Mouse (Mus musculus): ENCODE results near the gene Chst8.

Gene Chst8

DNA sequence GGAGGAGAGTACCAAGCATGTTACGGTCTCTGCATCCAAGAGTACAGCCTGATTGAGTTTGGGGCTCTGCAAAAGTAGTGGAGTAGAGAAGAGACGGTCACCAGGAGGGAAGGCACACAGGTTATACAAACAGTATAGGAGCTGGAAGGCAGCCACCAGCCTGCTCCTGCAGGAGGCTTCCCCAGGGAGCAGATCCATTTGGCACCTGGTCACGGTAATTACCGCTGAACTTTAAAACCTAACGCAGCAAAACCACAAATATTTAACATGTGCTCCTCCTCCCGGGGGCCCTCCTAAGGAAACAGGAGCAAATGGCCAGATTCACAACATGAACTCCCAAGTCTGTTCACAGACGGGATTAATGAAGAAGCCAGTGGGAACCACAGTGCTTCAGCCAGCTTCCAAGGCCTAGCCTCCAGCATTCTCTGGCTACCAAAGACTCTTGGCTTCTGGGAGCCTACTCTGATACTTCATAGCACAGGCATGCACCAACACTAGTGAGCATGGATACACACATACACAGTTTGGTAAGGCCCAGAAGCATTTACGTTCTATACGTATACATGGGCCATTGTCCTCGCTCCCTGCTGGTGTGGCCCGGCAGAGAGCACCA lies 97.6 kb downstream of the Chst8 start:
- no peak for DNase-seq (ENCODE audit: low spot score)

DNA sequence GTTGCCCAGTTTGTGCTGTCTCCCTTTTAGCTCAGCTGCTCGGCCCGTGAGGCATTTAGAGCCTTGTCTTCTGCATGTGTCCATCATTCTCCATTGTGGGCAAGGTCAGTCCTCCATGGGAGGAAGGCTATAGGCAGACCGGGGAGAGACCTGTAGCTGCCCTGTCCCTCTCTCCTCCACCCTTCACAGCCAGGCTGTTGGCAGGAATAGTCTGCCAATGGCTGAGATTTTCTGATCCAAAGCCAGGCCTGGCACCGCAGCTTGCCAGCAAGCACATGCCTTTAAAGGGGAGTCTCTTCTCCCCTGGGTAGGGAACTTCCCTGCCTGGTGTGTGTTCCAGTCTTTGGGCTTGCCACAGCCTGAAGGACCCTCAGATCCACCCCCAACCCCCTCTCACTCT lies 103.4 kb downstream of the Chst8 start:
- DNase-seq (ENCODE audit: low spot score), result no peak

DNA sequence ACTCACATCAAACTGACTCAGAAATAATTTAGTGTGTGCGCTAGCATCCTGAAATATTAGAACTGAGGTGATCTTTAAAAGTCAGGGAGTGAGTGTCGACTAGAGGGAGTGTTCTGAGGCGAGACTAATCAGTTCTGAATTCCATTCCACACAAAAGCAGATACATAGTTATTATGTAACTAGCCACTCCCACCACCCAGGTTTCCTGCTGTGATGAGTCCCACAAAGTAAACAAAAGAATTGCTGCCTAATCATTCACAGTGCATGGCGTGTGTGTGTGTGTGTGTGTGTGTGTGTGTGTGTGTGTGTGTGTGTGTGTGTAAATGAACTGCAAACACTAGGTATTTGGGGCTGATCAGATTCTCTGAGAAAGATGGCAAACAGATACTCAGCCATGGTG lies 108.1 kb downstream of the Chst8 start:
- DNase-seq (ENCODE audit: low spot score), result no peak

DNA sequence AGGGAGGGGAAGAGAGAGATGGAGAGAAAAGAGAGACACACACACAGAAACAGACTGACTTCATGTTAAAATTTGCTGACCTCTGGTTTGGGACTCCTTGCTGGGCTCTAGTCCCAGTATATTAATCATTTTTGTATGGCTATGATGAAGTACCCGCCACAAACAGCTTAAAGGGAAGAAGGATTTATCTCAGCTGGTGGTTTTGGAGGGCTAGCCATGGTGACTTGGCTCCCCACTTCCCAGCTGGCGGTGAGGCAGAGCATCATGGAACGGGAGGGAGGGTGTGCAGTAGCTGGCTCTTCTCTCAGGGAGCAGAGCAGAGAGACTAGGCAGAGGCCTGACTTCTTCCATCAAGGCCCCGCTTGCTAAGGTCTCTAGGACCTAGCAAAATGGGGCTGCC lies 109.1 kb downstream of the Chst8 start:
- DNase-seq (ENCODE audit: low spot score), result no peak

DNA sequence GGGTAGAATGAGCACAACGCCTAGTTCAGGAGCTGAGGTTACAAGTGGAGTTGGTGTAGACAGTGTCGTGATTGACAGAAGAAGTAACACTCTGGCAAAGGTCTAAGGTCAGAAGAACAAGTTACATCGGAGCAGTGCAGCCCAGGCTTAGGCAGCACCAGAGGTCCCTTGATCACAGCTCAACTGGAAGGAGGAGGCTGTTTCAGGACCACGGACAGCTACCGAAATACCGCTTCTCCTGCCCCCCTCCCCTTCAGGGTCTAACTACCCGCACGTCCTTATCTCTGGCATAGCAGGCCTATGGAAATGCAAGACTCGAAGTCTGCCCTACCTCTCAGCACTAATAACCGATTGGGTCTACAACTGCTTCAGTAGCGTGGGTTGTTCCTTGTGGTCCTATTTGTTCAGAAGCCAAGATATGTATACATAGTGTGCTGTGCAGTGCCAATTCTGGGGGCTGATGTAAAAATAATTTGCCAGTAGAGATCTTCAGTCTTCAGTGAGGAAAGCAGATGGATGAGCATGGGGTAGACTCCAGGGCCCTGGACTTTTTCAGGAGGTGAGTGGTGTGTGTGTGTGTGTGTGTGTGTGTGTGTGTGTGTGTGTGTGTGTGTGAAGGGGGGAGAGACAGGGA lies 109.7 kb downstream of the Chst8 start:
- DNase-seq (ENCODE audit: low spot score), result no peak

DNA sequence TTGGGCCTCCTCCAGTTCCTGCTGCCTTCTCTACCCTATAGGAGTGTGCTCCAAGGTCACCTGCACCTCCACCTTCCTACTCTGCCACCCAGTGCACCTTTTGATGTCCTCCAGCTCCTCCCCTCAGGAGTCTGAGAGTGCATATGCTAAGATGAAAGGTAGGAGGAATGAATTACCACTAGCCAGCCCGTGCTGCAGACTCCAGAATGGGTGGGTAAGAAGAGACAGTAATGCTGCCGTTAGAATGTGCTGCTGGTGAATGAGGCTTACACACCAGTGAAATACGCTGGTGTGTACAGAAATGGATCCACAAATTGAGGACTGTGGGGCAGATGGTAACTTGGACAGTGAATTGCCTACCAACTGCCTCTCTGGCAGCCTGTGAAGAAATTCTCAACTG lies 112.6 kb downstream of the Chst8 start:
- no peak for DNase-seq (ENCODE audit: low spot score)

DNA sequence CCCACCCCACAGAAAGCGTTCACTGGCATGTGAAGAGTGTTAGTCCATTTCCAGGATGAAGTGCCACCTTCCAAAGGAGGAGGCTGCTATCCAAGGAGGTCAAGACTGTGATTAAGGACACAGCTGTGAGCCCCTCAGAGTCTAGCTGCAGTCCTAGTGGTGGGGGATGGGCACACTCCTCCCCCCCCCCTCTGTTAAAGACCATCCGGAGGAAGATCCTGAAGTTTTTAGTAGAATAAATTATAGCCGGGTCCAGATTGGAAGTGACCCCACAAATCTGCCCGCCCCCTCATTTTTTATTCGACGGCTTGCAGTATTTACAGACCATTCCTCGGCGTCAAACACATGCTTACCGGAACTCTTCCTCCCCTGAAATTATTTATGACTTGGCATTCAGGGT lies 114.3 kb downstream of the Chst8 start:
- DNase-seq (ENCODE audit: low spot score), result no peak

DNA sequence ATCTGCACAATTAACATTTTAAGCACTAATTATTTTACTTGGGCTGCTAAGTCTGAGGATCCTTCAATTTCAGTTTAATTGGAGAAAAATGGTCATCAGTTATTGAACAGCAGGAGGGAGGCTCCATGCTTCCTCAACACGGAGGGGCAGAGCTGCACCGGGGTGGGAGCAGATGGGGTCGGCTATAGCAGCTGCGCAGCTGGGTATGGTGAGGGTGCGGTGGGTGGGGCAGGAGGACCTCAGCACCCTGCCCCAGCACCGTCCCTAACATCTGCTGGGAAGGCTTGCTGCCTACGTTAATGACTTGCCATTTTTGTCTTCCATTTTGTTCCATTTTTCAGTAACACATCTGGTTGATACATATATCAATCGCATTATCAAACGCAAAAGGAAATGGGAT lies 116.4 kb downstream of the Chst8 start:
- DNase-seq (ENCODE audit: low spot score), result no peak

DNA sequence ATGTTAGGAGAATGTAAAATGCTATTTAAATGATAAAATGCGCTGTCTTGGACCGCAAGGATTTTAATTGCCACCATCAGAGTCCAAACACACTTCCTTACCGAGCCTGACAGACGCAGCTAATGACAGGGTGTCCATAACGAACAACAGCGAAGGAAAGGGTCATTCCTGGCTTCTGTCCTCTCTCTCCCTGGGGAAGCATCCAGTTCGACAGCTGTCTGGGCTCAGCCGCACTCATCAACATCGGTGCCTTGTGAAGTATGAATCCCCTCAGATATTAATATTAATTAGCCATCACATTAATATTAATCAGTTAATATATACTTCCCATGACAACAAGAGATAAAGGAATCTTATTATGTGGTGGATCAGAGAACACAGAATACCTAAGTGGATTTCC lies 117.6 kb downstream of the Chst8 start:
- DNase-seq (ENCODE audit: low spot score), result no peak

DNA sequence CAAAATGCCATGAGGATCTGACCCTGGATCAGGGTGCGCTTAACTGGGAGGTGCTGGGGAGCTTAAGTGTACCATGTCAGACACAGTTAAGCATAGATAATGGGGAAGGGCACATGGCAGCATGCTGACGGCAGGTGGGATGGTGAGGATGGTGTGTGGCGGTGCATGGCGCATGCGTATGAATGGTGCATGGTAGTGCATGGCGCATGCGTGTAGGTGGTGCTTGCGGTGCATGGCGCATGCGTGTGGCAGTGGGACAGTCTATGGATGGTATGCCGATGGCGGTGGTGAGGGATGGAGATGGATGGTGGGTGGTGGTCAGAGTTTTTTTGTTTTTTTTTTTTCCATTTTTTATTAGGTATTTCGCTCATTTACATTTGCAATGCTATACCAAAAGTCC lies 118.6 kb downstream of the Chst8 start:
- DNase-seq (ENCODE audit: low spot score), result peak; percentile 55

DNA sequence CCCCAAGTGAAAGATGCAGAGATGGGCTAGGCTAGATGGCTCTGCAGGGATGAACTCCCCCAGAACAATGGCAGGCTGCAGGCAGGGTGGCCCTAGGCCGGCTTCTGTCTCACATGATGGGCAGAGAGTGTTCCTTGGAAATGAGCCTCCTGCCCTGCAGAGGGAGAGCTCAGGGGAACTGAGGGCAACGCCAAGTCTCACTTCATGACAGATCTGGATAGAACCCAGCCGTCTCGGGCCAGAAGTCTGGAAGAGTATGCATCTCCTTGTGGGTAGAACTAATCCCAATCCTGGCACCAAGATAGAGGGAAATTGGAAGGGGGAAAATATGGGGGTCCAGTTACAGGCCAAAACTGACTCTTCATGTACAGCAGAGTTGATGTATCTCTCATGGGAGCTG lies 119.4 kb downstream of the Chst8 start:
- DNase-seq (ENCODE audit: low spot score), result no peak

DNA sequence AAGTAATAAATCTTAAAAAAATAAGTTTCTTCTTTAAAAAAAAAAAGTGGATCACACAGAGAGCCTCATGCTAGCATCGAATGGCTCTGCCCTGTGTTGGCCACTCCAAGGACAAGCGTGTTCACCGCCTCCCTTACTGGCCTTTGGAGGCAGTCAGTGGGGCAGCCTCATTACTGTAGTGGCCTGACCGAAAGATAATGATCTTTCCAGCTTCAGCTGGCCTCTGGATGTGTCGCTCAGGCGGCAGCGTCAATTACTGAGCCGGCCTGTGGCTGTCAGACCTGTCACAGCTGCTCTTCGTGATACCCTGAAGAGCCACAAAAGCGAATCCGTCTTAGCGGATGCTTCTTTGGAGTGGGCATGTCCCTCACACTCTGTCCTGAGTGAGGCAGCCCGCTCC lies 122.4 kb downstream of the Chst8 start:
- DNase-seq (ENCODE audit: low spot score), result no peak

DNA sequence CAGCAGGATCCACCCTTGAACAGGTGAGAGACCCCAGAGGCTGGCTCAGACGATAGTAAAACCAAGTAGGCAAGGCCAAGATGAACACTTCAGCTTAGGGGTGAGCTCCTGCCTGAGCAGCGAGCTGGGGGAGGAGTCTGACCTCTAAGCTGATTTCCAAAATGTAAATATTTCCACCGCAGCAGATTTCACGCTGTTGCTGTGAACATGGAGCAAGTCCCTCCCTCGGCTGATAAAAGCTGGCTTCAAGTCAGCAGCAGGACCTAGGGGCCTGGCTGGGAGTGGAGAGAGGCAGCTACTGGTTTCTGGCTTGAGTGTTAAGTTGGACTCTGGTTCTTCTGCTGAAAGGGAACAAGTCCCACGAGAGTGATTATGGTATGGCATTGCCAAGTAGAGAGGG lies 123.5 kb downstream of the Chst8 start:
- no peak for DNase-seq (ENCODE audit: low spot score)

DNA sequence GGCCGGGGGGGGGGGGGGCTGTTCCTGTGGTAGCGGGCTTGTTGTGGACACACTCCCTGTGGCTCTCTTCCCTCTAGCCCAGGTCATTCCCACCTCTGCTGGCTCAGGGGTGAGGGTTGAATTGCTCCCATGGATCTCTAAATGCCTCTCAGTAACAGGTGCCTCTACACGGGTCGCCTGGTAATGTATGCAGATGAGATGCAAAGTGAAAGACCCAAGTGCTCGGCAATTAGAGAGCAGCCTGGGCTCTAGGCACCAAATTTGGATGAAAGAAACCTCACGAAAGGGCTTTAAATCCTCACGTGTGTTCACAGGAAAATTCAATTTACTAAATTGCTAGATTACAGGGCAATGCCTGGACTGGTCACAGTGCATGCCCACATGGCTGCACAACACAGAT lies 126.7 kb downstream of the Chst8 start:
- DNase-seq (ENCODE audit: low spot score), result no peak

DNA sequence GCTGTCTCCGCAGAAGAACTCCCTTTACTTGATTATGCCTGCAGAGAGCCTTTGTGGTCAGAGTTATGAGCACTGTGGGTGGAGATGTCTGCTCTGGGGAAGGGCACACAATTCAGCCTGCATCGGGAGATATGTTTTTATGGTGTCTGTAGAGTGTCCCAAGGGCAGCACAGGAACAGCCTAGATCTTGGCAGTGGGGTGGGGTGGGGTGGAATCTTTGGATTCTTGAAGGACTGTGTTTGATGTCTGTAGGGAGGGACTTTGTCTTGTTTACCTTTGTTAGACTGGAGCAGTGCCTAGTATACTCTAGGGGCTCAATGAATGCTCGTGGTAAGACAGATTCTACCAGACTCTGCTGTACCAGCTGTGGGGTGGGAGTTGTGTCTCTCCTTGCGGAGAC lies 127.3 kb downstream of the Chst8 start:
- no peak for DNase-seq (ENCODE audit: low spot score)

DNA sequence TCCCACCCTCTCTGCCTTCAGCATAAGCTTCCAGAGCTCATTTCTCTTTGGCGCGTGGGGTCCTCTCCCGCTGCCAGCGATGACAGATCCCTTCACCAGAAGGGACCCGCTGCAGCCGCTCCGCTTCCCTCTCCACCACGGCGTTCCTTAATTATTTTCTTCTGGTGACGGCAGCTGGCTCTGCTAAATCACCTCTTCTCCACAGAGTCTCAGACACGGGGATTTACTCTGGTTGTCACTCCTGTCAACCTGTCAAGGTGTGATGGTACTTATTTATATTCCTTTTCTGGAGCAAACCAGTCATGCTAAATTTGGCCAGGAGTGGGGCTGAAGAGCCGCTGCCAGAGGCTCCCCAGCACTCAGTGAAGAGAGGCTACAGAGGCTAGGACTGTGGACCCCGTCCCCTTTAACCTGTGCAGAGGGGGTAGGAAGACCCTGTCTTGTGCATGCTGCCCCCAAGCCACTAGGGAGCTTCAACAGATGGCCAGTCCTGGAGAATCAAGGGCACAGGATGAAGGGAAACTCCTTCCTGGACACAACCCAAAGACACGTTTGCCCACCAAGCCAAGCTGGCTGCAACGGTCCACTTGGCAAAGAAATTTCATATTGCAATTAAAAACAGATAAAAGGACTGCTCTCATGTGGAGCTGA lies 131.6 kb downstream of the Chst8 start:
- no peak for DNase-seq (ENCODE audit: low spot score)

DNA sequence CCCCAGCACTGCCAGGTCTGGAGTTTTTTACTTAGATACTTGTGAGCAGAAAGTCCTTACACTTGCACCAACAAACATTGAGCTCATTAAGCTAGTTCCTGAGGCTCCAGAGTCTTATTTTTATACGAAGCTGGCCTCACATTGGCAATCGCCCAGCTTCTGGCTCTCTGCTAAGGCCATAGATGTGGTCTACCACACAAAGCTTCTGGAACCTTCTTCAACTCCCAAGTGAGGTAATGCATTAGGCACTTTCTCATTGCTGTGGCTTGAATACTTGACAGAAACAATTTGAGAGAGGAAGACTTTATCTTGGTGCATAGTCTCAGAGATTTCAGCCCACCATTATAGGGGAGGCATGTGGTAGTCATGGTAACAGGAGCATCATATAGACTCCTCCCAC lies 132.6 kb downstream of the Chst8 start:
- DNase-seq (ENCODE audit: low spot score), result no peak

DNA sequence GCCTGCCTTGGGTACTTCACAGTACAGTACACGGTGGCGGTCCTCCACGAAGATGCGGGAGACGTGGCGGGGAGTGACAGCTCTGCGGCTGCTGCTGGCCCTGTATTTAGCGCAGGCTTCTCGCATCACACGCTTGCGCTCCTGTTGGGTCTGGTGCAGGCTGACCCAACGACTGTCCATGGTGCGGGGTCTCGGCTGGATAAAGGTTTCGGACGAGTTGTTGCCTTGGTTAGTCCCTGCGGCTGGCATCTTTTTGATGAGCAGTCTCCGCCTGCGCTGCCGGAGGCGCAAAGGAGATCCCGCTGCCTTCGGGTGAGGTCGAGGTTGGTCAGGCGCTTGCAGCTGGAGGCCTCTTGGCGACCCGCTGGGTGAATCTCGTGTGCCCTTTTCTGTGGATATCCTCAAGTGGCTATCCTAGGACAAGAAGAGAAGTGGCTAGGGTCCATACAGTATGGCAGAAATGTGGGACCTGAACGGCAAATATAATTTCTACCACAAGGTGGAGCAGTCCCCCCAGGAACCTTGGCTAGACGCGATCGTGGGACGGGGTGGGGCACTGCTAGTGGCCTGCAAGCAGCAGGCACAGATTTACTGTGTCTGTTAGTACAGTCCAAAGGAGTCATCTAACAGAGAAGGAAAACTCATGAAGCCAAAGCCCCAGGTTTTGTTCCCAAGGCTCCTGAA lies 136.5 kb downstream of the Chst8 start:
- peak; percentile 42 for DNase-seq (ENCODE audit: low spot score)

DNA sequence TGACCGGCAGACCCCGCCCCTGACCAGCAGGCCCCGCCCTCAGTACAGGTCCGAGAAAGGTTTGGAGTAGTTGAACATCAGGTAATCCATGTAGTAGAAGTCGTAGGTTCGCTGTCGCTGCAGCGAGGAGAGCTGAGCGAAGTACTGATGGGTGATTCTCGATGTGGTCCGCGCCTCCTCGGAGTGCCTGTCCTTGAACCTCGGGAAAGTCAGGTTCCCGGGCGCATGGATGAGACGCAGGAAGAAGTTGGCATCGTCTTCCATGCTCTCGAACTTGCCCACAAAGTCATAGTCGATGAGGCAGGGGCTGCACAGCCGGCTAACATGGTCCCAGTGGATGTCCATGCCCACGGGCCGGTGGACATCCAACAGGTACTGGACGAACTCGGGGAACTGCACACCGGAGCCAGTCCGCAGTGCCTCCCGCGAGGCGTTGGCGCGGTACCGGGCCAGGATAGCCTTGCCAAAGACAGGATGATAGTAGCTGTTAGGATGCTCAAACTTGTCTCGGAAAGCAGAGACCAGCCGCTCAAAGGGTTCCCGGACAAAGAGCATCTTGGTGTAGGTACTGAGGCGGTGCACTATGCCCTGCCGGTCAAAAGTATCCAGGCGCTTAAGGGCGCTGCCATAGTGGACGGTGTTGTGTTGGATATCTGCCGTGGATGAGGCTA lies 137.3 kb downstream of the Chst8 start:
- no peak for DNase-seq (ENCODE audit: low spot score)

DNA sequence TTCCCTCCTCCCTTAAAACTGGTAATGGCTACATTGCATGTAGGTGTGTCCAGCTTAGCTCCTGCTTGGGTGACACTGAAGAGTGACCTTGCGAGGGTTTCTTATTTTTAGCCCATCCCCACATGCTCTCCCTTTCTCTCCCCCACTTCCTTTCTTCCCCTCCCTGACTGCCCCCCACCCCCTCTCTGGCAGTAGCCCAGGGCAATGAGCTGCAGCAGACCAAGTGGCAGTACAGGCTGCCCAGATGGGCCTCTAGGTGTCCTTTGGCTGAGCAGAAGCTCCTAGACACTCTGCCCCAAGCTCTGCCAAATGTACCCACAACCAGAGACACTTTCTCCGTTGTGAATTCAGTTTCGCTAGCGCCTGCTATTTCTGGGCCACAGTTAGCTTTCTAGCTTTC lies 139.6 kb downstream of the Chst8 start:
- DNase-seq (ENCODE audit: low spot score), result no peak

DNA sequence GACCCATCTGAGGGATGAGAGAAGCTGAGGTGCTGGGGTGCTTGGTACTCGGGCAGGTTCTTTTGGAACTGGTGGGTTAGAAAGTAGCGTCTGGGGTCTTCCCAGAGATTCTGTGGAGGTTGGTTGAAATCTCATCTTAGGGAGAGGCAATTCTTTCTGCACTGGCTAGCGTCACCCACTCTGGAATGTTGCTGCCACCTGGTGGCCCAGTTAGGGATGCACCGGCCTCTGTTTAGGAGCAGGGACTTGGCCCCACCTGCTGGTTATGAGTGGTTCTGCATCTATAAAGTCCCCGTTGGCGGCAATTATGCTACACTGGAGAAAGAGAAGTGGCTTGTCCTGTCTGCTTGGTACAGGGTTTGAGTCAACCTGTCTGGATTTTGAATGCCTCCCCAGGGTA lies 140.6 kb downstream of the Chst8 start:
- DNase-seq (ENCODE audit: low spot score), result peak; percentile 81

DNA sequence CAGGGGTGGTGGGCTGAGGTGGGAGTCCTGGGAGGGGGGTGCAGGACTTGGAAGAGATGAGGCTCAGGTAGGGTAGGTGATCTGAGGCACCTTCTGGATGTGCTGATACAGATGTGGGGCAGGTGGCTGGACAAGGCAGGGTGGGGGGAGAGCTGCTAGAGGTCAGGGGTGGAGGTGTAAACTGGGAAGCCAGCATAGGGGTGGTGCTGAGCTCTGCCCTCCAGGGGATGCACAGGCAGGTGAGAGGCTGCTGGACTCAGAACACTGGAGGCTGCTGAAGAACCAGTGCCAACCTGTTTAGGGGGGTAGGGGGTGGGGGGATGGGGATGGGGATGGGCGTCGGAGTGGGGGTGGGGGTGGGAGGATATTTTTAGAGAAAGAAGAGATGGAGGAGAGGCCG lies 141.7 kb downstream of the Chst8 start:
- DNase-seq (ENCODE audit: low spot score), result no peak

DNA sequence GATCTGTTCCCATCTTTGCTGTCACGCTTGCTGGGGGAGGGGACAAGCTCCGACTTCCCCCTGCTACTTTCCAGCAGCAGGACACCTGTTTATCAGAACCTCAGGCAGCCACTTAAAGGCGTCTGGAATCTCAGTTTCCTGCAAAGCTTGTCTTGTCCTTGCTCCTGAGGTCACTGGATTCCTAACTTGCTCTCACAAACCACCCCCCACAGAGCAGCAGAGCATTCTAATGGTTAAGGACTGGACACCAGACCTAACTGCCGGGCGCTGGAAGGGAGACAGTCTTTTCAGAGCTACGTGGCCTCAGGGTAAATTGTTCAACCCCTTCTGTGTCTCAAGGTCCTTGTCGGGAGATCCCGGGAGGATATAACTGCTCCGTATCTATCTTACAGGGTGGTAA lies 143.2 kb downstream of the Chst8 start:
- DNase-seq (ENCODE audit: low spot score), result no peak
